Mouse (Mus musculus) heart, postnatal 25 days (tissue): ENCODE results near the gene Grin2c. TPM values are rescaled to one million over a fixed set of nuclear protein-coding genes. Genes with fewer than 3 reads are reported as not detected.

ENCODE experiments used
- DNase-seq: peaks from one replicate; pipeline ENCODE4 v3.0.0; 2022; ENCODE audit warnings: low spot score
- intact Hi-C: fragments of 180-260 bp; cut with DNase I; formaldehyde crosslinking; loops from one replicate; pipeline ENCODE4 v1.15.1; 2025
- total RNA-seq, 2 experiments: library from RNA; stranded (reverse); gene quantifications; 2 replicates each; pipeline ENCODE4 v1.2.3; 2021

Gene Grin2c
- total RNA-seq, 2 experiments from 2014 or later, result 0.10 to 0.34 TPM

- no peak for DNase-seq
- intact Hi-C loops, result no loop called here
Measured at GRCm38 (mm10) chr11:115236570-115236969, 30.5 kb downstream of the Grin2c start.

DNA sequence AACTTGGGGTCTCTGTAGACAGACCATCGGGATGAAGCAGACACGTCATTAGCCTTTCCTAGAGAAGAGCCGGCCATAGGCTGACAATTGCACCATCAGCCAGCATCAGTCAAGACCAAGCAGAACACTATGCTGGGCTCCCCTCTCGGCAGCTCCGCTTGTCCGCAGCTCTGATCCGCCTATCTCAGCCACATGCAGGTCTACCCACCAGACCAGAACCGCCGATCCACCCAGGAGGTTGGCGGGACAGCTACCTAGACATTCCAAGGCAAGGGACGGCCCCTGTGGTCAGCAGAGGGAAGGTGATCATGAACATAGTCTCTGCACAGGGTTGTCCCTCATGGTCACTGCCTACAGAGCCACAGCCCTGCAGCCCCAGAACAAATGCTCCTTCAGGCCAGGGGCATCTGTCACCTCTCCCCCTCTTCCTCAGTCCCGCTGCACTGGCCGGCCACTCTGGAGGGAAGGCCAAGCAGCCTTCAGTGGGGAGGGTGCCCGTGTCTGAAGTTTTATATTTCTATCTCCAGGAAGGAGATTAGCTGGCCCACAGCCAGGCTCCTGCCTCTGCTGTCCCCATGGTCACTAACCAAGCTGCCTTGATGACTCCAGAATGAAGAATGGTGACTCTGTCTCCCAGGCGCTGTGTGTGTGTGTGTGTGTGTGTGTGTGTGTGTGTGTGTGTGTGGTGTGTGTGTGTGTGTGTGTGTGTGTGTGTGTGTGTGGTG is 32.6 kb downstream of the Grin2c start:
- intact Hi-C loops, result no loop called here
- DNase-seq, result no peak

DNA sequence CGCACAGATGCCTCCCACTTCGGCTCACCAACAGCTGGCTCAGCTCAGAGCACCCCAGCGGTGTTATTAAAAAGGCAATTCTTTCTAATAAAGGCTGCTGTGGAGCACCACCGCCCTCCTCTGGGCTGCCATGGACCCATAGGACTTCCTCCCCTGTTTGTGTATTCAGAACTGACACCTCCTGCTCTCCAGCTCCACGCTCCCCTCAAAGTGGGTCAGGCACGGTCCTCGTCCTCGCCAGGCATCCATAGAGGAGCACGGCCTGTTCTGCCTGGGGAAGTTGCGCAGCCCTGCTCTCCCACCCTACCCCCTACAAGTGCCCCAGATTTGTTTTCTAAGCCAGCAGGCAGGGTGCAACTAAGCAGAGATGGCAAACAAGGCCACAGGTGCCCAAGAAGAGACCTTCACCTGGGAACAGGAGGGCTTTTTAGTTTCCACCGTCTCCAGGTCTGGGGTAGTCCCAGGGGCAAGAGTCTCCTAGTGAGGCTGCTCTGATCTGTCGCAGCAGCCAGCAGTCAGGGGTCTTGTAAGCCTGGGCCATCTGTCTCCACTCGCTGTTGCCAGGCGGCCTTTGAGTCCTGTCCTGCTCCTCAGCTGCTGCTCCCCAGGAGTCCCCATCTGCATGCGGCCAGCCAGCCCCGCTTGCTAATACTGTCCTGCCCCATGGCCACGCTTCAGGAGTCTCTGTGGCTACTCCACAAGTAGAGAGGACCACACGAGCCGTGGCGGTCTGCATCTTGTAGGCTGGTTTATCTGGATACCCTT is 33.3 kb downstream of the Grin2c start:
- DNase-seq, result no peak
- intact Hi-C loops, result loop anchor here (2.0 kb wide), 1 partner anchor 31 kb away; no protein-coding TSS in a partner anchor

DNA sequence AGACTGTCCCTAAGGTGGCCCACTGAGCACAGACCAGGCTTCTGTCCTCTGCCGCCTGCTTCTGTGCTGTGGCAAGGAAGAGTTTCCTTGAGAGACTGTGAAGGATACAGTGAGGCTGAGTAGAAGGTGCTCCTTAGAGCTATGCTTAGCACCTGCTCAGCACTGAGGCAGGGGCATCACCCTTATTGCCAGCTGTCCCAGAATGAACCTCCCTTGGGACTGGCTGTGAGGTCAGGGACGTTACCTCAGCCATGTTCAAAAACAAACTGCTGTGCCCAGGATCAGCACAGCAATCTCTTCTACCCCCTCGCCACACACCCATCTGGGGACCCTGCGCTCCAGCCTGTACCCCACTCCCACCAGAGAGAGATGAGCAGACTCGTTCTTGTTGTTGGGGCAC is 34.2 kb downstream of the Grin2c start:
- intact Hi-C loops, result loop anchor here (2.0 kb wide), 1 partner anchor 30 kb away; no protein-coding TSS in a partner anchor

DNA sequence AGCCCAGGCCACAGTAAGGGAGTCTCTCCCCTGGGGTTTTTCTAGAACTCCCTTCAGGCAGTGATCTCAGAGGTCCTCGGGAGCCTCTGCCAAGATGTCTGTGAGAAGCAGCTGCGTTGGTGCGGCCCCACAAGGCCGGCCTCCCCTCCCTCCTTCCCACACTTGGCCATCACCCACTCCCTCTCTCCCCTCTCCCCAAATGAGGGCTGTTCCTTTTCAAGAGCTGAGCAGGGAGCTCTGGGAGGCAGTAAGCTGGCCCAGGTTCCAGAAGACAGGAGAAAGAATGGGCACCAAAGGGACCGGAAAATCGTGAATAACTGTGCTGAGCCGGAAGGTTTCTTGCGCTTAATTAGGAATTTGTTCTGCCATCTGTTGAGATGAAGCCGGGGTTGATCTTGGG is 35.1 kb downstream of the Grin2c start:
- intact Hi-C loops, result loop anchor here (2.0 kb wide), 1 partner anchor 29 kb away; no protein-coding TSS in a partner anchor
- DNase-seq, result no peak

More for the DNA sequence above, 34.2 kb downstream of the Grin2c start:
- no peak for DNase-seq

DNA sequence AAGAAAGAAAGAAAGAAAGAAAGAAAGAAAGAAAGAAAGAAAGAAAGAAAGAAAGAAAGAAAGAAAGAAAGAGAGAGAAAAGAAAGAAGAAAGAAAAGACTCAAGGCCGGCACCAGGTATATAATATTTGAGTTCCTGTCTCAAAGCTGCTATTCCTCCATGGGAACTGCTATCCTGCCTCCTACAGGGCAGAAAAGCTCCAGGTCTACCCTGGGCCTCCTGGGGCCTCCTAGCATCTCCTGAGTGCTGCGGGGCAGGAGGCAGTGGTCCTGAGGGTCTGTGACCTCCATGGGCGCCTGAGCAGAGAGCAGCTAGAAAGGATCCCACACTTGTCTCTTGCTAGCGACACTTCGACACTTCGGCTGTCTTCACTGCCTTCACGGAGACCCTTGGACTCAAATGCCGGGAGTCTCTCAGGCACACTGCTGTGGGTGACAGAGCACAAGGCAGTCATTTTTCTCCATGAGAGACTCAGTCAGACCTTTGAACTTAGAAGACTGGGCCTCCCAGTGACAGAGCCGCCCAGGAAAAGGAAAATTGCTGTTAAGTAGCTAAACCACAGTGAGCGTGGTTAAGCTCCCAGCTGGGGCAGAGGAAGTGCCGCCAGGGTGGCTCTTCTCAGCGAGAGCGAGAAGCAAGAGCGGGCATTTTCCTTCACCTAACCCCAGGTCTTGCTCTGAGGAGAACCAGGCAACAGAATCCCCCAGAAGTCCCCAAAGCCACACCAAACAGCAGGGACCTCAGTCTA is 35.7 kb downstream of the Grin2c start:
- intact Hi-C loops, result no loop called here
- DNase-seq, result no peak

GRCm38 (mm10) chr11:115229021-115229930 is 37.8 kb downstream of the Grin2c start:
- peak; percentile 22 for DNase-seq

GRCm38 (mm10) chr11:115228430-115228829 is 38.6 kb downstream of the Grin2c start:
- DNase-seq, result no peak
- intact Hi-C loops, result no loop called here

More at GRCm38 (mm10) chr11:115229021-115229930, 37.8 kb downstream of the Grin2c start:
- intact Hi-C loops, result no loop called here

DNA sequence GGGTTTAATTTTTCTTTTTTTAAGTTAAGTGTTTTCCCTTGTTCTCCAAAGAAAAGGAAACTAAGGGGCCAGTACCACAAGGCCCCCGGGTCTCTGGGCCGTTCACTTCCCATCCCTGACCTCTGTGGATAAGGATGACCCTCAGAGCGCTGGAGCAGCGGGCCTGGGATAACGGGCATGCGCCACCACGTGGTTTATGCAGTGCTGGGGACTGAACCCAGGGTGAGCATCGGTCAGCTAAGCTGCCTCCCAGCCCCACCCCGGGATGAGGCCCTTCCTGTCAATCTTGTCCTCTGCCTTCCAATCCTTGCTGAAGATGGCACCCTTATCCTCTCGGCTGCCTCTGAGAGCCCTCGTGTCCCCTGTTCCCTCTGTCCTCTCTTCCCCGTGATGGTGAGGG is 39.4 kb downstream of the Grin2c start:
- no peak for DNase-seq
- intact Hi-C loops, result no loop called here

GRCm38 (mm10) chr11:115226811-115227491 is 40.1 kb downstream of the Grin2c start:
- DNase-seq, result no peak
- intact Hi-C loops, result no loop called here

DNA sequence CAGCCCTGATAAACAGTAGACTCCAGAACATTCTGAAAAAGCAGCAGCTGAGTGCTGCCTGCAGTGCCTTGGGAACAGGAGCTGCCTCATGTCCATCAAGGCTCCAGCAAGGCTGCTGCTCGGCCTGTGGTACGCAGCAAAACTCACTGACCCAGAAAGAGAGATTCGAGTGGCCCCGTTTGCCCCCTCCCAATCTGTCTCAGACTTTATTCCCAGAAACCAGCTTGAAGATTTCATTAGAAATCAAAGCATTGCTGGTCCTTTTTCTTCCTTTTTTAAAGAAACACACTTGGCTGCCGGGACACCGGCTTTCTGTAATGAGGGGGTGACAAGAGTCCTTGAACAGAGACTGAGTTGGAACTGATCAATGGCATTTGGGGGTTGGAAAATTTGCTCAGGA is 41.7 kb downstream of the Grin2c start:
- no peak for DNase-seq
- intact Hi-C loops, result no loop called here

DNA sequence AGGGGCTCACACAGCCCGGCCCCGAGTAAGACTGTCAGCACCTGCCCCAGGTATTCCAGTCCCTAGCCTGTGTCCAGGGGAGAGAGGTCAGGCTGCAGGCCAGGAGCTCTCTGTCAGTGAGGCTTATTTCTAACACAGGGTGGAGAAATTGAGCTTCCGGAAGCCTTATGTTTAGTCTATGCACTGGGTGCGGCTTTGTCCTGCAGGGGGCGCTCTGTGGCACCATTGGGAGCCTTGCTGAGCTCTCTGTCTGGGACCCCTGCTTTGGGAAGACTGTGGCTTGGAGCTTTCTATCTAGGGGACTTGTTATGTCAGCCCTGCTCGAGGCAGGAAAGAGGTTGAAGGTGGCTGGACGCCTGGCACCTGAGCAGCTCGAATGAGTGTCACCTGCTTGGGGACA is 42.2 kb downstream of the Grin2c start:
- DNase-seq, result no peak
- intact Hi-C loops, result no loop called here

- no peak for DNase-seq
- intact Hi-C loops, result no loop called here
Measured at GRCm38 (mm10) chr11:115223877-115224276, 43.2 kb downstream of the Grin2c start.

DNA sequence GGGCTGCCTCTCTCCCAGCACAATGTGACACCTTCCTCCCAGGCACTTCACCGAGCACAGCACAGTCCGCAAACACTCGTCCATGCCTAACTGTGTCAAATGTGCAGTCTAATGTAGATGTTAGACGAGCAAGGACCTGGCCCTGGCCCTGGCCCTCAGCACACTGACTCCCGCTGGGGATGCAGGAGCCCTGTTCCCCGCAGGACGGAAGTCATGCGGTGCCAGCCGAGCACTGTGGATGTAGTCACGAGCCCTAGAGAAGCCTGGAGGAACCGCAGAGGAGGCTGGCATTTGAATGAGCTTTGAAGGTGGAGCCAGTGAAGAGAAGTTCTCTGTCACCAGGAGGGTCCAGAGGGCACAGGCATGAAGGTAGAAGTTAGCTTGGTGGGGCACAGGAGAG is 43.6 kb downstream of the Grin2c start:
- DNase-seq, result no peak
- intact Hi-C loops, result no loop called here

- DNase-seq, result no peak
- intact Hi-C loops, result no loop called here
Measured at GRCm38 (mm10) chr11:115222570-115222969, 44.5 kb downstream of the Grin2c start.

- intact Hi-C loops, result no loop called here
- no peak for DNase-seq
Measured at GRCm38 (mm10) chr11:115222077-115222476, 45.0 kb downstream of the Grin2c start.

DNA sequence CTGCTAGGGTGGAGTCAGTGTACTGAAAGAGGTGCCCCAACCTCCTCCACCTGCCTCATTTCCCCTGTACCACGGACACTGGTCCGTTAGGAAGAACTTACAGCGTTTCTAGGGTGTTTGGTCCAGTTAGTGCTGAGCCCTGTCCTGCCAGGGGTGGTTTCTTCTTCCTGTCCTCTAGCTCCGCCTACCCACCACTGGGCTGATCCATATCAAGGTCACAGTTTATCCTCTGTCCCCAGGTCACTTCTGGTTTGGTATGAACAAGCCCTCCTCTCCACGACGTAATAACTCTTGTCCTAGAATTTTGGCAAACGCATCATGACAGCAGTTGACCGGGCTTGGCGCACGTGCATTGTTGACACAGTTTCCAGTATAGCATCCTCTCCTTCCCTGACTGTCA is 47.4 kb downstream of the Grin2c start:
- intact Hi-C loops, result no loop called here
- DNase-seq, result no peak

DNA sequence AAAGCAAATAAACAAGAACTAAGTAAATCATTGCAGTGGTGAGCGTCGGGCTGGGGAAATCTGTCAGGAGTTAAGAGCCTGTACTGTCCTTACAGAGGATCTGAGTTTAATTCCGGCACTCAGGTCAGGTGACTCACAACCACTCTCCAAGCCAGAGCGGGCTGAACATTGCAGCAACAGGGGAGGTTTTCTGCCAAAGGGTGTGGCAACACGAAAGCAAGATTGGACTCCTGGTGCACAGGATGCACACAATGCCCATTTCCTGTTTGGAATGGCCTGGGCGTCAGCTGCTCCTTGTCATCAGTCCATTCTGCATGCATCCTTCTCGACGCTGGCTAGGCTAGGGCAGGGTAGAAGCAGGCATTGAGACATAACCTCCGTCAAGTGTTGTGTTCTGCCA is 47.8 kb downstream of the Grin2c start:
- intact Hi-C loops, result no loop called here
- peak; percentile 24 for DNase-seq
